Mouse (Mus musculus): ENCODE data around the gene Podxl.

GRCm38 (mm10) chr6:31523657-31524056, 40.1 kb downstream of the Podxl start:
- TF ChIP-seq POLR2A (IDR thresholded peaks at IDR 0.05; ENCODE audit: insufficient read length, low read depth) = no peak
- no peak for TF ChIP-seq MAX (IDR thresholded peaks at IDR 0.05; ENCODE audit: low read depth)
- TF ChIP-seq MYOG (IDR thresholded peaks at IDR 0.05; ENCODE audit: control insufficient read depth in 1 of 3, insufficient read depth in 1 of 3, insufficient read length in 2 of 3, low read depth in 2 of 3) = no peak
